Mouse (Mus musculus) spleen, postnatal 4 days (tissue): Measurements from ENCODE around the gene Ganc.

ENCODE experiments used
- DNase-seq, 2 experiments: peaks; one replicate each; pipeline ENCODE4 v3.0.0; 2022; ENCODE audit warnings: low spot score in 2 of 2

Ganc gene

DNA sequence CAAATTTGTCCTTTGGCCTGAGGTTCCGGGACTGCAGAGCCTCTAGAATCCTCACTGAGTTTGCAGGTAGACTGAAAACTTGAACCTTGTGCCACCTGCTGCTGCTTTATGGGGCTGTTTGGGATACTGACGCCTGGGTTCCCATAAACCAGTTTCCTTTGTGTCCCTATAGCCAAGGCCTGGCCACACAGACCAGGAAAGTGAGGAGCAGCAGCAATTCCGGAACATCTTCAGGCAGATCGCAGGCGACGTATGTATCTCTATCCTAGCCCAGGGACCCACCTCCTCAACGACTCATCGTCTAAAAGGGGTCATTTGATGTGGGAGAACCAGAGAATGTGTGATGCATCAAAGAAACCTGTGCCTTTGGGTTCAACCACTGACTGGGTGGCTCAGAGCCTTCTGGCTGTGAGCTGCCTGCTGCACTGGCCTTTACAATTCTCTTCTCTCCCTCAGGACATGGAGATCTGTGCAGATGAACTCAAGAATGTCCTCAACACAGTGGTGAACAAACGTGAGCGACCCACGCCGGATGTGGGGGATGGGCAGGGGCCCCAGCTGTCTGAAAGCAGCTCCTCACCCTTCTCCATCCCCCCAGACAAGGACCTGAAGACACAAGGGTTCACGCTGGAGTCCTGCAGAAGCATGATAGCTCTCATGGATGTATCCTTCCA, 98.4 kb downstream of the Ganc start:
- peak in 1 of 2 experiments; percentile 28 for DNase-seq

DNA sequence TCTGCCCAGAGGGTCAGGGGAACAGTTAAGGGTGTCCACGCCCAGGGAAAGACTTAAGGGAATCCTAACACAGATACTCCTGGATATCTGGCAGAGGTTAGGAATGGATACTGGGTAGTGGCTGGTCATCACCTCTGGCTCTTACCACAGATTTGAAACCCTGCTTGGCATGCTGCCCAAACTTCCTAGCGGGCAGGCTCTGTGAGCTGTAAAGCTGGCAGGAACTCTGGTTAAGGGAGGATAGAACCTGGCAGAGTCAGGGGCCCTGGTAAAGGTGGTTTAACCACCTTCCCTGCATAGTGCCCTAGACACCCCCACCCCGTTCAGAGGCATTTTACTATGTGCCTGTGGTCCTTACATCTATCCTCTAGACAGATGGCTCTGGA, 98.9 kb downstream of the Ganc start:
- no peak for DNase-seq

DNA sequence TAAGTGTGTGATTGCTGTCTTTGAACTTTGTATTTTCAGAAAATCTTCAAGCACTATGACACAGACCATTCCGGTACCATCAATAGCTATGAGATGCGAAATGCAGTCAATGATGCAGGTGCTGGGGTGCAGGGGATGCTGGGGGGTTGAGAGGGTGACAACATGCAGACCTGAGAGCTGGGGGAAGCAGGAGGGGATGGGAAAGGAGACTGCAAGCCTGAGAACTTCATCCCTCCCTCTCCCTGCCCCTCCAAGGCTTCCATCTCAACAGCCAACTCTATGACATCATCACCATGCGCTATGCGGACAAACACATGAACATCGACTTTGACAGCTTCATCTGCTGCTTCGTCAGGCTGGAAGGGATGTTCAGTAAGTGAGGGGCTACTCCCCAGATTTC, 99.4 kb downstream of the Ganc start:
- DNase-seq: no peak

DNA sequence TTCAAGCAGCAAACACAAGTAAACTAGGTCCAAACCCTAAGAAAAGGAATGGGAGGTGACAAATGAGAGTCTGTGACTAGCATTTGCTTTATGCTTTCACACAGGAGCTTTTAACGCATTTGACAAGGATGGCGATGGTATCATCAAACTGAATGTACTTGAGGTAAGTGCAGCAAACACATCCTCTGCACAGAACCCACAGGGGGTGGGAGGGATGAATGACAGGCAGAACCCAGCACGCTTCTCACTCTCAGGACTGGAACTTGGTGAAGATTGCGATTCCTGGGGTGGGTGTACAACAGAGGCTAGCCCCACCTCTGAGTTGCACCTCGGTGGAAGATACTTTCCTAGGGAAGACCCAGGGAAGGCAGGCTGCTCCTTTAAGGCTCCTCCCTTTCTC, 100.3 kb downstream of the Ganc start:
- DNase-seq: no peak
